Mouse (Mus musculus): Measurements from ENCODE around the gene Col8a2.

GRCm38 (mm10) chr4:126261266-126261665, 25.3 kb upstream of the Col8a2 start:
- TF ChIP-seq NANOG (IDR thresholded peaks at IDR 0.05; ENCODE audit: borderline replicate concordance, low read length) (no peak), CTCF (conservative IDR thresholded peaks at IDR 0.05; ENCODE audit: low read length) (no peak)
